Mouse (Mus musculus) E14TG2a.4 (cell line): ENCODE results near the gene Gm826.

Experiments
- H3K27me3 ChIP-seq: 2 replicates; pipeline ENCODE4 v1.6.1; 2014; ENCODE audit warnings: low read length, control low read depth; ENCODE audit not compliant: insufficient read depth
- H3K36me3 ChIP-seq: 2 replicates; pipeline ENCODE4 v1.6.1; 2014; ENCODE audit warnings: low read length, control low read depth; ENCODE audit not compliant: insufficient read depth
- H3K4me1 ChIP-seq: replicated peaks from 2 replicates; pipeline ENCODE4 v1.6.1; 2014; ENCODE audit warnings: low read depth, low read length, control low read depth
- H3K4me3 ChIP-seq: replicated peaks from 2 replicates; pipeline ENCODE4 v1.5.1; 2014; ENCODE audit warnings: mild to moderate bottlenecking, low read length
- H3K9me3 ChIP-seq: 2 replicates; pipeline ENCODE4 v1.6.1; 2014; ENCODE audit warnings: low read length, control low read depth
- CTCF ChIP-seq: conservative IDR thresholded peaks from 2 replicates; pipeline ENCODE4 v1.5.1; 2014; ENCODE audit warnings: low read length
- NANOG ChIP-seq: IDR thresholded peaks from 2 replicates; pipeline ENCODE4 v1.6.1; 2014; ENCODE audit warnings: borderline replicate concordance, low read length, mixed read lengths
- POU5F1 ChIP-seq: IDR thresholded peaks from 2 replicates; pipeline ENCODE4 v1.6.1; 2014; ENCODE audit warnings: low read length, borderline replicate concordance

The Gm826 gene

DNA sequence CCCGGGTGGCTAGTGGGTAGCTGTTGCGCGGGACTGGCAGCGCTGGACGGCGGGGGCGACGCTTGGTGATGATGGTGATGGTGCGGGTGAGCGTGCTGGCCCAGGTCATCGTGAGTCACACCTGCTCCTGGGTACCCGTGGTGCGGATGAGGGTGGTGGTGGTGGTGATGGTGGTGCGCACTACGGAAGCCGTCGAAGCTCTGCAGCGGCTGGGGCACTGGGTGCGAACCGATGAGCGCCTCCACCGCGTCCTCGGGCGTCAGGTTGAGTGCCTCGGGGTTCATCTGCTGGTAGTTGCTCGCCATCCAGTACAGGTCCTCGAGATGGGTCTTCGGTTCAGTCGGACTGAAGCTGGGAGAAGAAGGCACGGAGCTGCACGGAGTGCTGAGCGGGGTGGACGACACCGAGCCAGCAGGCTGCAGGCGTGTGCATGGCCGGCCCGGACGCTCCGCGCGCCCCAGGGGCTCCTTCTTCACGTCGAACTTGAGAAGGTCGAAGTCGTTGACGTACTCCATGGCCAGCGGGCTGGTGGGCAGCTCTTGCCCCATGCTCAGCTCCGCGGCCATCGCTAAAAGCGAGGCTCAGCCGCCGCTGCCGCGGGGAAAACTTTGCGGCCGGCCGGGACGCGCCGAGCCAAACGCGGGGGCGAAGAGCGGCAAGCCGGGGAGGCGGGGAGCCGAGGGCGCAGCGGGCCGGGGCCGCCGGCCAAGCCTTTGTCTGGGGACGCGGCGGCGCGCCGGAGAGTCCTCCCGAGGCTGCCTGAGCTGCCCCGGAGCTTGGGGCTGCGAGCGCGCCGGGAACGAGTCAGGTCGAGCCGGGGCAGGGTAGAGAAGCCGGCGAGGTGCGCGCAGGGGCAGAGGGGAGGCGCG lies 32.4 kb upstream of the Gm826 start:
- no peaks in the 10 kb centered on the region for H3K36me3 ChIP-seq
- peaks cover 9% of the 10 kb centered on the region for H3K9me3 ChIP-seq
- TF ChIP-seq NANOG (no peak), POU5F1 (no peak), CTCF (no peak)
- H3K4me3 ChIP-seq, result peak overlapping the region; percentile 77
- H3K27me3 ChIP-seq, result peaks cover 99% of the 10 kb centered on the region
- peaks cover 56% of the 10 kb centered on the region for H3K4me1 ChIP-seq

GRCm38 (mm10) chr2:160365107-160365911 lies 31.3 kb upstream of the Gm826 start:
- TF ChIP-seq CTCF, result no peak
- no peak for TF ChIP-seq POU5F1
- no peak for TF ChIP-seq NANOG
- Histone ChIP-seq H3K4me3 (peak overlapping the region; percentile 77), H3K4me1 (peaks cover 61% of the 10 kb centered on the region), H3K27me3 (peaks cover 99% of the 10 kb centered on the region), H3K36me3 (no peaks in the 10 kb centered on the region), H3K9me3 (no peaks in the 10 kb centered on the region)

DNA sequence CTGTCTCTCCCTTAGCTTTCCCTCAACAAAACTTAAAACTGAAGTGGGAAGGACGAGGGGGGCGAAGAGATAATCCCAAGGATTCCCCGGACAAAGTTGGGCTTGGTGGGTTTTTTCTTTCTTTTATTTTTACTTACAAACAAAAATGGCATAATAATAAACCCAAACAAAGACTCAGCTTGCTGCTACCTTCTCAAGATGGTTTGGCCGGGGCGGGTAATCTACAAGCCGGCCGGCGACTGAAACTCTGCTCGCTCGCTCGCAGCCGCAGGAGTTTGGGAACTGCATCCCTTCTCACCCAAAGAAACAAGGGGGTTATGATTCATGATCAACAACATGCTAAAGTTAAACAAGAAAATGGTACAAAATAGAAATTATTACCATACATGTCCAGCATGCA lies 30.7 kb upstream of the Gm826 start:
- H3K27me3 ChIP-seq, result peaks cover 98% of the 10 kb centered on the region
- no peaks in the 10 kb centered on the region for H3K9me3 ChIP-seq
- TF ChIP-seq CTCF (no peak), POU5F1 (no peak), NANOG (no peak)
- no peaks in the 10 kb centered on the region for H3K36me3 ChIP-seq
- H3K4me1 ChIP-seq, result peaks cover 61% of the 10 kb centered on the region
- H3K4me3 ChIP-seq, result peak overlapping the region; percentile 77; the same call in 1 of the 2 replicates

DNA sequence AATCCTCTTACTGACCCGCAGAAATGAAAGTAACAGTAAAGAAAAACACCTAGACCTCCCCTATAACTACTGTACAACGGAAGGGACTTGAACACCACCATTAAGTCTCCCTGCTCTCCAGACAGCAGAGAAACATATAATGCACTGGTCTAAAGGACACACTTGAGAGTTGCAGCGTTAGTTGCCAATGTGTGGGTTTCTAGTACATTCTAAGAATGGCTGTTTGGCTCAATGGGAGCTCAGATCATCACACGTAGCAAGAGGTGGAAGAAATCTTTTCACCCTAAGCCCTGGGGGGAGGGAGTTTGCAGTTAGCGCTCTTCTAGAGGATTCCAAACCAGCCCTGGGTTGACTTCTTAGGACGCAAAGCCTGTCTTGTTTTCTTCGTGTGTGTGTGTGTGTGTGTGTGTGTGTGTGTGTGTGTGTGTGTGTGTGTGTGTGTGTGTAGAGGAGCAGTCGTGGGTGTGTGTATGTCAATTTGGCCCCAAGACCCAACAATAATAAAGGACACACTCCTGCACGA lies 30.2 kb upstream of the Gm826 start:
- H3K4me1 ChIP-seq, result peaks cover 60% of the 10 kb centered on the region
- TF ChIP-seq POU5F1 (no peak), CTCF (no peak), NANOG (no peak)
- H3K36me3 ChIP-seq, result no peaks in the 10 kb centered on the region
- H3K4me3 ChIP-seq, result no peak overlapping the region
- H3K9me3 ChIP-seq, result no peaks in the 10 kb centered on the region
- peaks cover 96% of the 10 kb centered on the region for H3K27me3 ChIP-seq

DNA sequence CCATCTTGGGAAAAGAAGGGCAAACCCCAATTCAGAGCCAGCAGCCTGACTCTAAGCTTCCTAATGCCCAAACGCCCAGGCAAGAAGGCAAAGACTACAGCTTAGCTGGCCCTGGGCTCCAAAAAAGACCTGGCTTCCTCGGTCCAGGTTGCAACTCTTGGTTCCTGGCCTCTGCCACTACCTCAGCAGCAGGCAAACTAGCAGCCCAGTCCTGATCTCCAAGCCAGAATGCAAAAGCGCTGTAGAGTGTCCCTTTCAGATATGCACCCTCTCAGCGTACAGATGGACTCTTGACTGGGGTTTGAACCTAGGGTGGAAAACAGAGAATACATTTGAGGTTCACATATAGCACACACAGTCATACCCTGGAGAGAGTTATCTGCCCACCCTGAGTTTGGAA lies 29.2 kb upstream of the Gm826 start:
- Histone ChIP-seq H3K4me1 (peaks cover 59% of the 10 kb centered on the region), H3K27me3 (peaks cover 96% of the 10 kb centered on the region), H3K9me3 (no peaks in the 10 kb centered on the region), H3K4me3 (no peak overlapping the region), H3K36me3 (no peaks in the 10 kb centered on the region)
- no peak for TF ChIP-seq NANOG
- no peak for TF ChIP-seq CTCF
- TF ChIP-seq POU5F1, result no peak

- Histone ChIP-seq H3K4me3 (0 out of 2 replicates have a peak overlapping the region, but pooled peaks have one; percentile 20), H3K4me1 (peaks cover 53% of the 10 kb centered on the region), H3K36me3 (no peaks in the 10 kb centered on the region), H3K27me3 (peaks cover 96% of the 10 kb centered on the region), H3K9me3 (no peaks in the 10 kb centered on the region)
- TF ChIP-seq POU5F1 (no peak), CTCF (no peak), NANOG (no peak)
Measured at GRCm38 (mm10) chr2:160361442-160362121, 27.6 kb upstream of the Gm826 start.

DNA sequence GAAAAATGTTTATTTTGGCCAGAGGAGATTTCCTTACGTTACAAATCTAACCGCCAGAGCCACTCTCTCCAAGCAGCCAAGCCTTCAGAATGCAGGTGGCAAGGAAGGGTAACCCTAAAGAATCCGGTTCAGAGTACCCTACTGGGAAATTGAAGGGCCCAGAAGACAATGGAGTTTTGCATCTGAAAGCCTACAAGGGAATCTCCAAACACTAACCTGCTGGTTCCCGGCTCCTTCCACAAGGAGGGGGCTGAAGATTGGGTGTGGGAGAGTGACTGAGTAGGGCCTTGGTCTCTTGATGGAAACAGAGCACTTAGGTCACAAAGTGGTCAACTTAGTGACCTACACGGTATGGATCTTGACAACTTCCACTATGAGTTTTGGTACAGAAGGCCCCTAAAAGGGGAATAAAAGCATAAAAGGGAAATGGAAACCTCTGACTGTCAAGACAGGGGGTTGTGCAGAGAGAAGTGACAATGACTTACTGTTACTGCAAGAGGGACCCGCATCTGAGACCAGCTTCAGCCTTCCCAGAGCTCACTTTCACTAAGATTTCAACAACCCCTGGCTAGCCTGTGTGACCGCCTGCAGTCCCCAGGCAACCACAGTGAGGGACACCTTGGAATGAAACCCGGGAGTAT lies 26.4 kb upstream of the Gm826 start:
- H3K36me3 ChIP-seq, result no peaks in the 10 kb centered on the region
- no peaks in the 10 kb centered on the region for H3K9me3 ChIP-seq
- TF ChIP-seq CTCF (no peak), NANOG (peak; percentile 56; the same call in 1 of the 2 replicates), POU5F1 (peak; percentile 52; the same call in 1 of the 2 replicates)
- peaks cover 87% of the 10 kb centered on the region for H3K27me3 ChIP-seq
- H3K4me1 ChIP-seq, result peaks cover 44% of the 10 kb centered on the region
- H3K4me3 ChIP-seq, result peak overlapping the region; percentile 41

DNA sequence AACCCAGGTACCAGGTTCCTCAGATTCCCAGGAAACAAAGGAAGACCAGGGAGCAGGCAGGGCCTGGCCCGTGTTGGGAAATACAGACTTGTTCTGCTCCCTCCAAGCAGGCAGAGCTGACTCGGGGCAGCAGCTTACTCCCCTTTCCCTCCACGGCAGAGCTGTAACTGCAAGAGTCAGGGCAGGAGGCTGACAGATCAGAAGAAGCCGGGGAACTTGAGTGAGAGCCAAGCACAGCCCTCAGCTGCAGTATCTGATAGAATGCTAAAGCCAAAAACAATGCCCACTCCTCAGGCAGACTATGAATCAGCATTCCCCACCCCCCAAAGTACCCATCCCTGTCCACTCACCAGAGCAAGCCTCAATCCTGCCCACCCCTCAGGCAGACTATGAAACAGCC lies 24.9 kb upstream of the Gm826 start:
- TF ChIP-seq NANOG, result no peak
- TF ChIP-seq CTCF, result no peak
- TF ChIP-seq POU5F1, result no peak
- H3K4me1 ChIP-seq, result peaks cover 37% of the 10 kb centered on the region
- no peaks in the 10 kb centered on the region for H3K36me3 ChIP-seq
- no peak overlapping the region for H3K4me3 ChIP-seq
- no peaks in the 10 kb centered on the region for H3K9me3 ChIP-seq
- peaks cover 72% of the 10 kb centered on the region for H3K27me3 ChIP-seq
